Mouse (Mus musculus) forebrain, embryonic 10.5 days (tissue): ENCODE data around the gene Dock10. TPM values are rescaled to one million over a fixed set of nuclear protein-coding genes. Genes with fewer than 3 reads are reported as not detected.

Source experiments
- DNase-seq: peaks from one replicate; pipeline ENCODE4 v3.0.0-alpha.2; 2017; ENCODE audit warnings: low spot score; ENCODE audit errors: extremely low spot score
- H3K27ac ChIP-seq: fragments of 300-500 bp; sonication (generic); 2 replicates; pipeline ENCODE4 v1.5.1; 2016; ENCODE audit warnings: mild to moderate bottlenecking
- H3K27me3 ChIP-seq: fragments of 300-500 bp; sonication (generic); 2 replicates; pipeline ENCODE4 v1.6.1; 2016; ENCODE audit warnings: mild to moderate bottlenecking; ENCODE audit not compliant: poor library complexity, severe bottlenecking
- H3K36me3 ChIP-seq: fragments of 300-500 bp; sonication (generic); replicated peaks from 2 replicates; pipeline ENCODE4 v1.6.1; 2016; ENCODE audit warnings: mild to moderate bottlenecking, moderate library complexity
- H3K4me1 ChIP-seq: fragments of 300-500 bp; sonication (generic); 2 replicates; pipeline ENCODE4 v1.6.1; 2016
- H3K4me3 ChIP-seq: fragments of 300-500 bp; sonication (generic); 2 replicates; pipeline ENCODE4 v1.5.1; 2016; ENCODE audit warnings: mild to moderate bottlenecking, moderate library complexity
- H3K9me3 ChIP-seq: fragments of 300-500 bp; sonication (generic); 2 replicates; pipeline ENCODE4 v1.6.1; 2016; ENCODE audit warnings: mild to moderate bottlenecking, moderate library complexity
- WGBS: fragments of 180-500 bp; shearing (Covaris S2); methylation state at CpG from one replicate; pipeline ENCODE4 v1.1.7; 2016; 5-methylcytosine and 5-hydroxymethylcytosine counted together
- polyA plus RNA-seq: library from polyadenylated mRNA; unstranded; fragments of >200 nt; fragmentation: Nextera tagmentation; extraction: Ambion mirVana; gene quantifications from 2 replicates; pipeline ENCODE4 v1.2.1, GENCODE M21; 2016

Dock10 gene
- polyA plus RNA-seq, 1 experiment from 2014 or later: 1.8 TPM

DNA sequence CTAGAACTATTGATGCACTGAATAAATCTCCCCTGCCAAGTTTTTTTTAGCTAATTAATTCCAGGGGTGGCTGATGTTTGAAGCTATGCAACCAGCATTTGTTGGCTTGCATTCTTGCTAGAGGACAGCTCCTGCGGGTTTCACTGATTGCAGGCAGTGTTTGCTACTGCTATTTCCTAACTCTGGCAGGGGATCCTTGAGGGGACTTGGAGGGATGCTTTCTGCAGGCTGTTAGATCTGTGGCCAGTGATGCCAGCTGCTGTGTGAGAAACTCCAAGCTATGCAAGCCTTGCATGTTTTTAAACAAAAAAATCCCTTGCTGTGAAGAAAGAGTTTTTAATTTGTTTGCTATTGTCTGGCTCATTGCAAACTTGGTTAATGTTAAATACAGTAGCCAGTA lies 238.4 kb downstream of the Dock10 start:
- Histone ChIP-seq H3K36me3 (no peaks in the 10 kb centered on the region), H3K9me3 (no peaks in the 10 kb centered on the region)
- WGBS: 11% methylated on average over 1 of the region's 1 CpGs

DNA sequence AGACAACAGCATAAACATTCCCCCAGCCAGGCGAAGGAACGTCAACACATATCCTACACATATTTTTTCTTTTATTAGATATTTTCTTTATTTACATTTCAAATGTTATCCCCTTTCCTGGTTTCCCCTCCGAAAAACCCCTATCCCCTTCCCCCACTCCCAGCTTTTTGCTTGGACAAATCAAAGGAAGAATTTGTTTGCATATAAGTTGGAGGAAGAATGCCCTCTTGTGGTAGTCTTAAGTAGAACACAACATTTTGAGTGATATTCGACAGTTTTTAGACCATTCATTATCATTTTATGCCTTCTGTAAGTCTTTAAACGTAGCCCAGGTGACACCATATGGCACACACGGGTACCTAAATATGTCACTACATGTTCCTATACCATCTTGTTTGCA lies 242.5 kb downstream of the Dock10 start:
- Histone ChIP-seq H3K27me3 (no peaks in the 10 kb centered on the region), H3K27ac (no peak overlapping the region), H3K4me1 (peaks cover 8% of the 10 kb centered on the region; the same call in 1 of the 2 replicates), H3K9me3 (no peaks in the 10 kb centered on the region), H3K36me3 (no peaks in the 10 kb centered on the region), H3K4me3 (no peak overlapping the region)
- no peak for DNase-seq
- 59% methylated on average over 6 of the region's 6 CpGs for WGBS

More for the DNA sequence above, 238.4 kb downstream of the Dock10 start:
- H3K27me3 ChIP-seq: no peaks in the 10 kb centered on the region
- peaks cover 8% of the 10 kb centered on the region; the same call in 1 of the 2 replicates for H3K4me1 ChIP-seq
- DNase-seq: no peak
- no peak overlapping the region for H3K4me3 ChIP-seq
- H3K27ac ChIP-seq: no peak overlapping the region

DNA sequence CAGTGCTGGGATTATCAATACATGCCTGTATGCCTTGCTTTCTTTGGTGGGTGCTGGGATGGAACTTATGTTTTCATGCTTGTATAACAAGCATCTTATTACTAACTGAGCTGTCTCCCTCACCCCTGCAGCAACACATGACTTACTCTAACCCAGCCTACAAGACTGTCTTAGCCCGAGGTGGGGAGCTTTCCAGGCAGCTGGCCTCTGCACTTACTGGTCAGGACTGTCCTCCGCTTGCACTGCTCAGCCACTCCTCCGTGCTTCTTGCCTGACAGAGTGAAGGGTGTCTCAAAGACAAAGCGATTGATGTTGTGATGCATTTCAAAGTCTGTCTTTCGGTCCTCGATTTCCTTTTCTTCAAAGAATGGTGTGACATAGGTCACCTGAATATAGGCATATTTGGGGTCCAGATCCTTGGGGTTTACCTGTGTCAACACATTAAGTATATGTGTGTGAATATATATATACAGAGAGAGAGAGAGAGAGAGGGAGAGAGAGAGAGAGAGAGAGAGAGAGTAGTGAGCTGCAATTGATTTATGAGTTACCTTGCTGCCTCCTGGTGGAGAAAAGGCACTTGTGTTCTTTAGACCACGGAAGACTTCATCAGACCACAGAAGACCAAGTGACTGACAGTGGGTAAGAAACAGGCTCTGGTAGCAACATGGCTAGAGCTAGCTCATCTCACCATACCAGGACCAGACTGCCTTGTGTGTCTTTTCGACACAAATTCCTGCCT lies 245.9 kb downstream of the Dock10 start:
- no peak for DNase-seq
- H3K27me3 ChIP-seq: no peaks in the 10 kb centered on the region
- no peaks in the 10 kb centered on the region for H3K36me3 ChIP-seq
- H3K4me1 ChIP-seq: 0 out of 2 replicates have a peak, but pooled peaks cover 6% of the 10 kb centered on the region
- whole genome bisulfite sequencing: 65% methylated on average over 8 of the region's 8 CpGs
- H3K27ac ChIP-seq: no peak overlapping the region
- H3K9me3 ChIP-seq: no peaks in the 10 kb centered on the region
- H3K4me3 ChIP-seq: no peak overlapping the region

DNA sequence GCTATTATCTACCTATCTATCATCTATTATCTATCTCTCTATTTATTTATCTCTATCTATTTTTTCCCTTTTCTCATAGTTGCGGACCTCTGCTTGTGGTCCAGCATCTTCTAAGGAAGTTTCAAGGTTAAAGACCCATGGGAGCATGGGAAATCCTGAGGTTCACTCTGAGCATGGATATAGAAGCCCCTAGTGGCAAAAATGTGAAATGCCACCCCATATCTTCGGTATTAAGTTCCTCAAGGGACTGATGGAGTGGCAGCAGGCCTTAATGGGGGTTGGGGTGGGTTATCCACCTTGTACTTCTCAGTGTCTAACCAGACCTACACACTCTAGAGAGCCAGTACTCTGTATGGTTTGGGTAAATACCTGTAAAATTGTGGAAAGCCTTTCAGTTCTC lies 253.6 kb downstream of the Dock10 start:
- no peaks in the 10 kb centered on the region for H3K36me3 ChIP-seq
- H3K27ac ChIP-seq: no peak overlapping the region
- H3K9me3 ChIP-seq: no peaks in the 10 kb centered on the region
- 88% methylated on average over 2 of the region's 2 CpGs for WGBS
- H3K4me1 ChIP-seq: no peaks in the 10 kb centered on the region
- no peak overlapping the region for H3K4me3 ChIP-seq
- H3K27me3 ChIP-seq: no peaks in the 10 kb centered on the region
- DNase-seq: no peak

DNA sequence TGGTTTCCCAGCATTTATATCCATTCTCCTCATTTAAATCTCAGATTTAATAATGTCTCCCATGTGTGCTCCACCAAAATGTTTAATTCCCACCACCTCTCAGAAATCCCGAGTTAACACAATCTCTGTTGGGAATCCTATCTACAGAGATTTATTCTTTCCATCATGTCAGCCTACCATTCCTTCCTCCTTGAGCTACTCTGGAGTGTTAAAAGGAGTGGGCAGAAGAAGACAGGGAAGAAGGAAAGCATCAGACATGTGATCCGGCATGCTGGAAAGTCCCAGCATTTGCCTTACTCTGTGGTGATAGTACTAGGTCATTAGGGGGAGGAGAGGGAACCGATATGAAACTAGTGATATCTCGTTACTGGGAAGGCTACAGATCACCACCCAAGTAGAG lies 254.2 kb downstream of the Dock10 start:
- H3K4me1 ChIP-seq: no peaks in the 10 kb centered on the region
- WGBS: 97% methylated on average over 4 of the region's 4 CpGs
- H3K27ac ChIP-seq: no peak overlapping the region
- no peaks in the 10 kb centered on the region for H3K27me3 ChIP-seq
- no peak for DNase-seq
- H3K4me3 ChIP-seq: no peak overlapping the region
- no peaks in the 10 kb centered on the region for H3K9me3 ChIP-seq
- no peaks in the 10 kb centered on the region for H3K36me3 ChIP-seq

DNA sequence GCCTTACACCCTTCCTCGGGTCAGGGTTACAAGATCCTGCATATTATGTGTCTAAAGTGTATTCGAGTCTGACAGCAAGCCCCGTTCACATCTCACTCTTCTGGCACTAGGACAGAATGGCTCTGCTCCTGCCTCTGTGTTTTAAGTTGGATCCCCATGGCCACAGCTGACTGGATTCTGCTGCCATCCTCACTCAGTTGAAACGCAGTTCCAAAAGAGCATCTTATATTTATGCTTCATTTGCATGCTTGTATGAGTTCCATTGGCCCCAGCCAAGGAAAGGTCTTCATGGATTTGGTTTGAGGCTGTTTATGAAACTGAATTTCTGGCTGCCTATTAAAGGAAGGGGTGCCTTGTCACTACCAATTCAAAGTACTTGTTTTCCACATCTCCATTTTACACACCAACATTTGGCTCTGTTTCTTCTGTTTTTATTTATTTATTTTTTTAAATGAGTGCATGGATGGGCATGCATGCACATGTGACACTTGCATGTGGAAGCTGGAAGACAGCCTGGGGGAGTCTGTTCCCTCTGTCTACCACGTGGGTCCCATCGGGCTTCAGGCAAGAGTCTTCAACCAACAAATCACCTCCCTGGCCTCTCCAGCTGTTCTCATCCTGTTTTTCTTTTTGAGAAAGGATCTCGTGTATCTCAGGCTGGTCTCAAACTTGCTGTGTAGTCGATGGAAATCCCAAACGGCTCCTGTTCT lies 255.7 kb downstream of the Dock10 start:
- no peaks in the 10 kb centered on the region for H3K4me1 ChIP-seq
- H3K36me3 ChIP-seq: no peaks in the 10 kb centered on the region
- no peaks in the 10 kb centered on the region for H3K27me3 ChIP-seq
- H3K9me3 ChIP-seq: no peaks in the 10 kb centered on the region
- 89% methylated on average over 9 of the region's 9 CpGs for WGBS
- no peak for DNase-seq
- no peak overlapping the region for H3K27ac ChIP-seq
- no peak overlapping the region for H3K4me3 ChIP-seq

DNA sequence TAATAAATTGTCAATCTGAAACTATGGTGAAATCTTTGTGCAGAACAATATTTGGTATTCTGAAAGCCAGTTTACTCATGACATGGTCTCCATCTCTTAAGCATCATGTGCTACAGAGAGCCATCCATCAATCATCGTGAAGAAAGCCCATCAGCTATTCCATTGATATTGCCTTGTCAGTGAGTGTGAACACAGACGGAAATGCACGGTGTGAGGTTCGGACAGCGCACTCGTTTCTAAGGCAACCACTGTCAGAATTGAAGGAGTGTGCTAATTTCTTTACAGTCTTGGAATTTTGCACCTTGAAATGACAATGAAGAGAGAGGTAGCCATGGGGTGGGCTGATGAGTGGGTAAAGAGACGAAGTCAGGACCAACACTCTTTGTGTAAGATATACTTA lies 259.1 kb downstream of the Dock10 start:
- 91% methylated on average over 7 of the region's 7 CpGs for WGBS
- Histone ChIP-seq H3K9me3 (no peaks in the 10 kb centered on the region), H3K27me3 (no peaks in the 10 kb centered on the region), H3K36me3 (no peaks in the 10 kb centered on the region), H3K4me3 (no peak overlapping the region), H3K27ac (no peak overlapping the region), H3K4me1 (no peaks in the 10 kb centered on the region)
- DNase-seq: no peak

DNA sequence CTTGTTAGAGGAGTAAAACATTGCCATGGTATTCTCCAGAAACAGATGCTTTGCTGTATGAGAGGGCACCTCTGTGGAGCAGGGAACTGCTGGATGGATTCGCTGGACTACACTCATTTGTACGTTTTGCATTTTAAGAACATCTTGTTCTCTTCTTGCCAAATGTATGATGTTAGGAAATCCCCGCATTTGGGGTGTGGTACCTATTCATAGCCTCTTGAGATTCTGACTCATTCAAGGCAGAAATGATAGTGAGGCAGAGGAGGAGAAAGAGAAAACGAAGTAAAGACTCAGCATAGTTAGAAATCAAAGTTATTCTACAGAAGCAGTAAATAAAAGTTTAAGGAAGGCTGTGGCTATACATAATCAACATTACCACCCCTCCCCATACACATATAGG lies 262.0 kb downstream of the Dock10 start:
- Histone ChIP-seq H3K9me3 (no peaks in the 10 kb centered on the region), H3K27ac (no peak overlapping the region), H3K4me1 (no peaks in the 10 kb centered on the region), H3K27me3 (no peaks in the 10 kb centered on the region), H3K4me3 (no peak overlapping the region), H3K36me3 (no peaks in the 10 kb centered on the region)
- 89% methylated on average over 4 of the region's 4 CpGs for WGBS
- DNase-seq: no peak

DNA sequence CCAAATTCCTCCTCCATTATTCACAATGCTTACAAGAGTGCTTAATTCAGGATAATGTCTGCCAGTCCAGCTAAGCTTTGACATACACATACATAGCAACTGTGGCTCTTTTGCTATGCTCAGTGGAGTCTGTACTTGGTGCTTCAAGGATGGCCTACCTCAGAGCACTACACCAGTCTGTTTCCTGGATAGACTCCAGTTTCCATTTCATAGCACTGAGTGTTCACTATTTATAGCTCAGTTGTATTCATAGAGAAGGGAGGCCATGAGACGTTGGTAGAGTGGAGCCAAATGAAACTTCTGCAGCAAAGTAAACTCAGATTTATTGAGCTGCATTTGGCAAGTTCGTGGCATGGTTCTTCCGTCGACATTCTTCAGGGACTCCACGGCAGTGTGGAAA lies 274.9 kb downstream of the Dock10 start:
- no peaks in the 10 kb centered on the region for H3K36me3 ChIP-seq
- no peak for DNase-seq
- WGBS: 92% methylated on average over 5 of the region's 5 CpGs
- no peaks in the 10 kb centered on the region for H3K27me3 ChIP-seq
- H3K4me3 ChIP-seq: no peak overlapping the region
- H3K27ac ChIP-seq: no peak overlapping the region
- H3K4me1 ChIP-seq: peaks cover 6% of the 10 kb centered on the region; the same call in 1 of the 2 replicates
- no peaks in the 10 kb centered on the region for H3K9me3 ChIP-seq

DNA sequence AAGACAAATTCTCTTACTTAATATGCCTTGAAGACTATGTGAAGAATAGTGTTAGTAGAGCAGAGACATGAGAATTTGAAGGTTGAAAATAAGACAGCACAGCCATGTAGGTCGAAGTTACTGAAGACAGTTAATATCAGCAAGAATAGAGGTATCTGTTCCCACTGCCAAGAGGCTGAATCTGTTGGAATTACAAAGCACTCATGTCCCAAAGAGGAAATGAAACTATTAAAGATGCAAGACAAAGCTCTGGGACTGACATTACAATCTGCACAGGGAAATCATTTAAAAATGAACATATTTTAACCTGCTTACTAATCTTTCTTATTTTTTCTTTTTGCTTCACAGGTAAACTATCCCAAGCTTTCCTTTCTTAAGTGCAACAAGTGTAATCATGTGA lies 283.4 kb downstream of the Dock10 start:
- H3K4me3 ChIP-seq: no peak overlapping the region
- H3K9me3 ChIP-seq: no peaks in the 10 kb centered on the region
- H3K27me3 ChIP-seq: no peaks in the 10 kb centered on the region
- H3K27ac ChIP-seq: no peak overlapping the region
- no peaks in the 10 kb centered on the region for H3K4me1 ChIP-seq
- no peak for DNase-seq
- no peaks in the 10 kb centered on the region for H3K36me3 ChIP-seq
- WGBS: 84% methylated on average over 1 of the region's 1 CpGs

DNA sequence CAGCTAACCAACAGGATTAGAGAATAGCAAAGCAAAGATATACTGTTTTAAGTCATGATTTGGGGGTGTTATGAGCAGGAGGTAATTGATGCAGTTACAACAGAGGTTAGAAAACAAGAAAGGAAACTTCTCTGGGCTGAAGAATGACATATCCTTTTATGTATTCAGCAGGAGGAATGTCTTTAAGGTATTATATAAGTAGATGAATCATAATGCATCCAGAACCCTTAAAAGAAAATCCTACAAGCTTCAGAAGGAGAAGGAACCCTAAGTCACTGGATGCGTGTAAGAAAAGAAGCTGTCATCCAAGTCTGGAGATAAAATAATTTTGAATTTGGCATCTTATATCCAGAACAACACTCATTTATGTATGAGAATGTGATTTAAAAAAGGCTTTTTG lies 285.9 kb downstream of the Dock10 start:
- Histone ChIP-seq H3K9me3 (no peaks in the 10 kb centered on the region), H3K36me3 (no peaks in the 10 kb centered on the region), H3K4me3 (no peak overlapping the region), H3K4me1 (no peaks in the 10 kb centered on the region), H3K27me3 (no peaks in the 10 kb centered on the region), H3K27ac (no peak overlapping the region)
- WGBS: 98% methylated on average over 1 of the region's 1 CpGs
- no peak for DNase-seq

DNA sequence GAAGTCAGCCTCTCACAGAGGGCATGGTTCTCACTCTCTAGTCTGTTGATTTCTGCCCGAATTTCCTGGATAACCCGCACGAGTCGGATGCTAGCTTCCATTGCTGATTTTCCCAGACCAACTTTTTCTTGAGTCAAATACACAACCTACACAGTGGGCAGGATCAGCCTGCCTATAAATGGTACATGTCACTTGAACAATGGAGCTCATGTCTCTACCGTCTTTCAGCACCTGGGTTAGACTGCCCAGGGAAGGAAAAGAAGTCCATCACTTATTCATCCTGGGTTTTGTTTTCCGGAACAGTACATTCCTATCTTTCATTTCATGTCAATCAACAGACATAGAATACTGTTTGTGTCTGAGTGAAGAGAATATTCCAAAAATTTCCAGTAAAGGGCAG lies 297.0 kb downstream of the Dock10 start, which contains the start of gene Gm45261:
Gene Gm45261, minus strand, starts transcription at position 101 of the 400 bp plus-strand sequence.
- Histone ChIP-seq H3K36me3 (no peaks in the 10 kb centered on the region), H3K27ac (no peak within 1 kb of the TSS), H3K4me3 (no peak within 1 kb of the TSS), H3K9me3 (no peaks in the 10 kb centered on the region), H3K27me3 (no peaks in the 10 kb centered on the region), H3K4me1 (no peaks in the 10 kb centered on the region)
- DNase-seq: no peak
- 83% methylated on average over 6 of the region's 6 CpGs for WGBS

DNA sequence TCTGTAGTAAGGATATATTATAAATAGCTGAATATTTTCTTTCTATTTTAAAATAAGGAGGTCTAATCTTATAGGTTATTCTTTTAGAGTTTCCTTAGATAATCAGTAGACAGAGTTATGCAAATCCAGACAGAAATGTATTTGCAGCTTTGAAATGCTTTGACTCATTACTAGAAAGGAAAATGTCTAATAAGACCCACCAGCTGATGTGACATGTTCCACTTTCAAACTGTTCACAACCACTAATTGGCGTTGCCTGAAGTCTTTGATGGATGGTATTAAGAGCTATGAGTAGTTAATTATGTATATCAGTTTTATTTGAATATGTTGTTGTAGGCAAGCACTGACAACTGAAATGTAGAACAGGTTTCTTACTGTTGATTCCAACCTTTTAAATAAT lies 298.4 kb downstream of the Dock10 start:
- H3K9me3 ChIP-seq: no peaks in the 10 kb centered on the region
- H3K27me3 ChIP-seq: no peaks in the 10 kb centered on the region
- no peak overlapping the region for H3K27ac ChIP-seq
- WGBS: 81% methylated on average over 1 of the region's 1 CpGs
- no peak for DNase-seq
- H3K36me3 ChIP-seq: no peaks in the 10 kb centered on the region
- H3K4me3 ChIP-seq: no peak overlapping the region
- H3K4me1 ChIP-seq: no peaks in the 10 kb centered on the region
